Mouse (Mus musculus): Measurements from ENCODE around the gene Marveld2. TPM values are rescaled to one million over a fixed set of nuclear protein-coding genes. Genes with fewer than 3 reads are reported as not detected.

The Marveld2 gene
- polyA plus RNA-seq, 1 experiment = 4.5 TPM

- no peak for DNase-seq (ENCODE audit: low read depth in 1 of 2, low spot score in 2 of 2)
- 95% methylated on average over 13 of the region's 13 CpGs for WGBS
- TF ChIP-seq CTCF (IDR thresholded peaks at IDR 0.05; ENCODE audit: extremely low read depth, insufficient read depth, insufficient read length, insufficient replicate concordance) = no peak
- Histone ChIP-seq H3K36me3 (ENCODE audit: control insufficient read depth, insufficient read depth, low read length) (peaks cover 7% of the 10 kb centered on the region), H3K27ac (ENCODE audit: insufficient read depth, low read length) (no peak overlapping the region), H3K4me1 (ENCODE audit: control insufficient read depth, insufficient read depth, insufficient read length) (peaks cover 2% of the 10 kb centered on the region; the same call in 1 of the 2 replicates), H3K4me3 (ENCODE audit: extremely low read depth, insufficient read depth, insufficient read length) (no peak overlapping the region), H3K27me3 (ENCODE audit: control insufficient read depth, insufficient read depth, low read length) (no peaks in the 10 kb centered on the region)
Measured at GRCm38 (mm10) chr13:100611266-100611665, 5.5 kb downstream of the Marveld2 start.

- Histone ChIP-seq H3K27ac (ENCODE audit: insufficient read depth, low read length) (no peak overlapping the region), H3K4me3 (ENCODE audit: extremely low read depth, insufficient read depth, insufficient read length) (no peak overlapping the region), H3K27me3 (ENCODE audit: control insufficient read depth, insufficient read depth, low read length) (no peaks in the 10 kb centered on the region), H3K36me3 (ENCODE audit: control insufficient read depth, insufficient read depth, low read length) (peaks cover 9% of the 10 kb centered on the region), H3K4me1 (ENCODE audit: control insufficient read depth, insufficient read depth, insufficient read length) (no peaks in the 10 kb centered on the region)
- WGBS = 89% methylated on average over 8 of the region's 8 CpGs
- DNase-seq (ENCODE audit: low read depth in 1 of 2, low spot score in 2 of 2) = no peak
- TF ChIP-seq POLR2A (IDR thresholded peaks at IDR 0.05; ENCODE audit: low read depth, low read length) (no peak), CTCF (IDR thresholded peaks at IDR 0.05; ENCODE audit: extremely low read depth, insufficient read depth, insufficient read length, insufficient replicate concordance) (no peak)
Measured at GRCm38 (mm10) chr13:100607756-100608155, 9.0 kb downstream of the Marveld2 start.

- H3K4me3 ChIP-seq (ENCODE audit: extremely low read depth, insufficient read depth, insufficient read length) = no peak overlapping the region
- no peak for DNase-seq (ENCODE audit: low read depth in 1 of 2, low spot score in 2 of 2)
- peaks cover 2% of the 10 kb centered on the region; the same call in 1 of the 2 replicates for H3K36me3 ChIP-seq (ENCODE audit: control insufficient read depth, insufficient read depth, low read length)
- no peak overlapping the region for H3K27ac ChIP-seq (ENCODE audit: insufficient read depth, low read length)
- WGBS = 69% methylated on average over 1 of the region's 1 CpGs
- TF ChIP-seq CTCF (IDR thresholded peaks at IDR 0.05; ENCODE audit: extremely low read depth, insufficient read depth, insufficient read length, insufficient replicate concordance) = no peak
- no peak for TF ChIP-seq POLR2A (IDR thresholded peaks at IDR 0.05; ENCODE audit: low read depth, low read length)
- H3K27me3 ChIP-seq (ENCODE audit: control insufficient read depth, insufficient read depth, low read length) = no peaks in the 10 kb centered on the region
- H3K4me1 ChIP-seq (ENCODE audit: control insufficient read depth, insufficient read depth, insufficient read length) = no peaks in the 10 kb centered on the region
Measured at GRCm38 (mm10) chr13:100605845-100606244, 10.9 kb downstream of the Marveld2 start.

GRCm38 (mm10) chr13:100603738-100604095, 13.1 kb downstream of the Marveld2 start:
- Histone ChIP-seq H3K27me3 (ENCODE audit: control insufficient read depth, insufficient read depth, low read length) (no peaks in the 10 kb centered on the region), H3K36me3 (ENCODE audit: control insufficient read depth, insufficient read depth, low read length) (peaks cover 7% of the 10 kb centered on the region; the same call in 1 of the 2 replicates), H3K4me3 (ENCODE audit: extremely low read depth, insufficient read depth, insufficient read length) (no peak overlapping the region), H3K4me1 (ENCODE audit: control insufficient read depth, insufficient read depth, insufficient read length) (no peaks in the 10 kb centered on the region), H3K27ac (ENCODE audit: insufficient read depth, low read length) (no peak overlapping the region)
- TF ChIP-seq CTCF (IDR thresholded peaks at IDR 0.05; ENCODE audit: extremely low read depth, insufficient read depth, insufficient read length, insufficient replicate concordance) = no peak
- no peak for TF ChIP-seq POLR2A (IDR thresholded peaks at IDR 0.05; ENCODE audit: low read depth, low read length)
- 90% methylated on average over 11 of the region's 11 CpGs for WGBS
- DNase-seq (ENCODE audit: low read depth in 1 of 2, low spot score in 2 of 2) = no peak

- no peak for TF ChIP-seq POLR2A (IDR thresholded peaks at IDR 0.05; ENCODE audit: low read depth, low read length)
- no peak for TF ChIP-seq CTCF (IDR thresholded peaks at IDR 0.05; ENCODE audit: extremely low read depth, insufficient read depth, insufficient read length, insufficient replicate concordance)
- WGBS = 93% methylated on average over 10 of the region's 10 CpGs
Measured at GRCm38 (mm10) chr13:100603031-100603737, 13.6 kb downstream of the Marveld2 start.

GRCm38 (mm10) chr13:100602239-100602902, 14.4 kb downstream of the Marveld2 start:
- peaks cover 5% of the 10 kb centered on the region; the same call in 1 of the 2 replicates for H3K36me3 ChIP-seq (ENCODE audit: control insufficient read depth, insufficient read depth, low read length)
- H3K27me3 ChIP-seq (ENCODE audit: control insufficient read depth, insufficient read depth, low read length) = no peaks in the 10 kb centered on the region
- no peak for DNase-seq (ENCODE audit: low read depth in 1 of 2, low spot score in 2 of 2)
- H3K27ac ChIP-seq (ENCODE audit: insufficient read depth, low read length) = no peak overlapping the region
- TF ChIP-seq CTCF (IDR thresholded peaks at IDR 0.05; ENCODE audit: extremely low read depth, insufficient read depth, insufficient read length, insufficient replicate concordance) = no peak
- H3K4me3 ChIP-seq (ENCODE audit: extremely low read depth, insufficient read depth, insufficient read length) = no peak overlapping the region
- 74% methylated on average over 5 of the region's 5 CpGs for WGBS
- no peaks in the 10 kb centered on the region for H3K4me1 ChIP-seq (ENCODE audit: control insufficient read depth, insufficient read depth, insufficient read length)

More at GRCm38 (mm10) chr13:100603031-100603737, 13.6 kb downstream of the Marveld2 start:
- Histone ChIP-seq H3K4me3 (ENCODE audit: extremely low read depth, insufficient read depth, insufficient read length) (no peak overlapping the region), H3K27ac (ENCODE audit: insufficient read depth, low read length) (no peak overlapping the region), H3K4me1 (ENCODE audit: control insufficient read depth, insufficient read depth, insufficient read length) (no peaks in the 10 kb centered on the region), H3K27me3 (ENCODE audit: control insufficient read depth, insufficient read depth, low read length) (no peaks in the 10 kb centered on the region), H3K36me3 (ENCODE audit: control insufficient read depth, insufficient read depth, low read length) (peaks cover 7% of the 10 kb centered on the region; the same call in 1 of the 2 replicates)
- DNase-seq (ENCODE audit: low read depth in 1 of 2, low spot score in 2 of 2) = no peak

GRCm38 (mm10) chr13:100601034-100601433, 15.7 kb downstream of the Marveld2 start:
- no peak overlapping the region for H3K27ac ChIP-seq (ENCODE audit: insufficient read depth, low read length)
- no peak for DNase-seq (ENCODE audit: low read depth in 1 of 2, low spot score in 2 of 2)
- 69% methylated on average over 8 of the region's 8 CpGs for WGBS

More at GRCm38 (mm10) chr13:100601034-100601433, 15.7 kb downstream of the Marveld2 start:
- TF ChIP-seq POLR2A (IDR thresholded peaks at IDR 0.05; ENCODE audit: low read depth, low read length) = no peak
- Histone ChIP-seq H3K27me3 (ENCODE audit: control insufficient read depth, insufficient read depth, low read length) (no peaks in the 10 kb centered on the region), H3K36me3 (ENCODE audit: control insufficient read depth, insufficient read depth, low read length) (peaks cover 5% of the 10 kb centered on the region; the same call in 1 of the 2 replicates), H3K4me3 (ENCODE audit: extremely low read depth, insufficient read depth, insufficient read length) (no peak overlapping the region), H3K4me1 (ENCODE audit: control insufficient read depth, insufficient read depth, insufficient read length) (no peaks in the 10 kb centered on the region)
